Comparison of ENCODE assay signal across 13 mouse cellular contexts in the genomic region with DNA sequence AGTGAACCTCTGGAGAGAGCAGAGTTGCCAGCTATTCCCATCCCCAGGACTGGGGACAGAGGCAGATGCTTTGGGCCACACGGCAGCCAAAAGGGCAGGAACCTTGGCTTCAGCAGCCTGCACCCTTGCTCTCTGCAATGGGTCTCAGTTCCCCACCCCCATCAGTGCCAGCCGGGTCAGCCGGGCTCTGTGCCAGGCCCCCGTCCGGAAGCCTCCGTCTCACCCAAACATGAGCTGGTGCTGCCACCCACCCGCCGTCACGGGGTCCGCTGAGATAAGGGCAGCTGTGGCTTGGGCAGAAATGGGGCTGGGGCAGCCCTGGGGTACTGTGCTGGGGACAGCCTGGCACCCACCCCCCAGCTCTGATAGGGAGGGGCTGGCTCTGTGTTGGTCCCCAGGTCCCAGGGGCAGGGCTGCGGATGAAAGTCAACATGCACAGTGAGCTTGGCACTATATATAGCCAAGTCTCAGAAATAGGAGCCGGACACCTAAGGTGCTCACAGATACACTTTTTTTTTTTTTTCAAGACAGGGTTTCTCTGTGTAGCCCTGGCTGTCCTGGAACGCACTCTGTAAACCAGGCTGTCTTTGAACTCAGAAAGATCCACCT. TPM values are rescaled to one million over a fixed set of nuclear protein-coding genes. Genes with fewer than 3 reads are reported as not detected.
A peak's percentile ranks its signal among the peaks of the same experiment; 100 is the strongest.
DNase-seq lines count a peak whose midpoint lies in the region; ATAC-seq and TF ChIP-seq lines count a peak whose summit lies in the region.
"Had no signal": no experiment of that assay in that cellular context is flagged by ENCODE, and none has a peak within 500 bp of the region (broad histone marks: within the 10 kb centered on the region; RNA-seq: fewer than 3 reads in every experiment).

No protein-coding gene starts in this region.

- TF ChIP-seq CTCF in lung, postnatal 0 days (IDR thresholded peaks at IDR 0.05): no peak

- ATAC-seq in lung, embryonic 16.5 days (ENCODE audit: low read depth): 0 out of 2 replicates have a peak, but pooled peaks have one; percentile 51
- no peak for ATAC-seq in lung, postnatal 0 days

- TF ChIP-seq EP300 in lung, postnatal 0 days (IDR thresholded peaks at IDR 0.05): no peak

- intact Hi-C loops in left cerebral cortex, postnatal 4 days (cut with DNase I): no loop called here

- no peak overlapping the region for H3K27ac ChIP-seq in heart, embryonic 10.5 days
- no peak overlapping the region for H3K27ac ChIP-seq in lung, embryonic 16.5 days (ENCODE audit: low read length)
- no peak overlapping the region for H3K27ac ChIP-seq in lung, postnatal 0 days (ENCODE audit: low read length)
- H3K27ac ChIP-seq: neural tube, embryonic 13.5 days had no signal

- peak; percentile 97 for DNase-seq in heart, adult 11 months
- DNase-seq in heart, embryonic 10.5 days (ENCODE audit: low spot score): no peak
- DNase-seq in lung, postnatal 0 days (ENCODE audit: low spot score): no peak
- DNase-seq in gastrocnemius, postnatal 25 days: peak; percentile 56
- DNase-seq in left cerebral cortex, postnatal 4 days: peak; percentile 63
- DNase-seq in yolk sac, embryonic 10.5 days (ENCODE audit: low spot score): no peak
- DNase-seq: kidney, adult 11 months; lung, adult 18-20 months; midbrain, embryonic 14.5 days had no signal

- H3K9me3 ChIP-seq in heart, embryonic 10.5 days: peaks cover 3% of the 10 kb centered on the region; the same call in 1 of the 2 replicates
- H3K9me3 ChIP-seq in lung, embryonic 16.5 days (ENCODE audit: control insufficient read depth, low read length): no peaks in the 10 kb centered on the region
- H3K9me3 ChIP-seq in lung, postnatal 0 days (ENCODE audit: low read length): no peaks in the 10 kb centered on the region

- H3K4me1 ChIP-seq in heart, embryonic 10.5 days: 0 out of 2 replicates have a peak, but pooled peaks cover 5% of the 10 kb centered on the region
- no peaks in the 10 kb centered on the region for H3K4me1 ChIP-seq in lung, embryonic 16.5 days (replicated peaks; ENCODE audit: control insufficient read depth, insufficient read depth, low read length)
- H3K4me1 ChIP-seq in lung, postnatal 0 days (ENCODE audit: insufficient read depth, low read depth, low read length): no peaks in the 10 kb centered on the region
- H3K4me1 ChIP-seq: neural tube, embryonic 13.5 days had no signal

- no peak overlapping the region for H3K9ac ChIP-seq in lung, embryonic 16.5 days (ENCODE audit: low read length)
- no peak overlapping the region for H3K9ac ChIP-seq in lung, postnatal 0 days (replicated peaks; ENCODE audit: low read depth)
- H3K9ac ChIP-seq: neural tube, embryonic 13.5 days had no signal

- H3K4me2 ChIP-seq in lung, embryonic 16.5 days (ENCODE audit: low read depth, low read length): no peak overlapping the region
- no peak overlapping the region for H3K4me2 ChIP-seq in lung, postnatal 0 days (replicated peaks; ENCODE audit: low read depth, low read length)
- H3K4me2 ChIP-seq: neural tube, embryonic 13.5 days had no signal

- WGBS in heart, embryonic 10.5 days: 70% methylated on average over 13 of the region's 13 CpGs
- 66% methylated on average over 13 of the region's 13 CpGs for WGBS in lung, embryonic 16.5 days
- 50% methylated on average over 13 of the region's 13 CpGs for WGBS in lung, postnatal 0 days

- peaks cover 20% of the 10 kb centered on the region; the same call in 1 of the 2 replicates for H3K27me3 ChIP-seq in heart, embryonic 10.5 days (ENCODE audit: insufficient read depth, poor library complexity, severe bottlenecking)
- H3K27me3 ChIP-seq in lung, embryonic 16.5 days (ENCODE audit: control insufficient read depth, insufficient read depth, low read depth, low read length): no peaks in the 10 kb centered on the region
- H3K27me3 ChIP-seq in lung, postnatal 0 days (replicated peaks; ENCODE audit: insufficient read depth, low read length): no peaks in the 10 kb centered on the region

- no peak overlapping the region for H3K4me3 ChIP-seq in heart, embryonic 10.5 days
- no peak overlapping the region for H3K4me3 ChIP-seq in lung, embryonic 16.5 days (ENCODE audit: low read length)
- H3K4me3 ChIP-seq in lung, postnatal 0 days (ENCODE audit: low read depth, low read length): no peak overlapping the region
- H3K4me3 ChIP-seq: neural tube, embryonic 13.5 days had no signal

- peaks cover 10% of the 10 kb centered on the region for H3K36me3 ChIP-seq in heart, embryonic 10.5 days
- H3K36me3 ChIP-seq in lung, embryonic 16.5 days (ENCODE audit: control insufficient read depth, insufficient read depth, low read length): peaks cover 9% of the 10 kb centered on the region
- H3K36me3 ChIP-seq in lung, postnatal 0 days (ENCODE audit: insufficient read depth, low read length): no peaks in the 10 kb centered on the region

RNA-seq across cellular contexts. Expression of a gene that starts 13.0 kb away (rescaled TPM):
- not detected in 2 replicates for polyA plus RNA-seq in heart, embryonic 10.5 days (2016; fragmentation: Nextera tagmentation; extraction: Ambion mirVana)
- not detected in 2 replicates for polyA plus RNA-seq in lung, embryonic 16.5 days (2015; fragmentation: Nextera tagmentation; extraction: Ambion mirVana)
- polyA plus RNA-seq in lung, postnatal 0 days (2015; fragmentation: Nextera tagmentation; extraction: Ambion mirVana): 0.12 and 0.15 TPM in 2 replicates
- under 1 TPM; 0.67 TPM for total RNA-seq in gastrocnemius, postnatal 25 days (2021)
- total RNA-seq in left cerebral cortex, postnatal 4 days (2021): 10 to 100 TPM; 47.4 to 53.8 TPM

RNA-seq across cellular contexts. Expression of a gene that starts 16.9 kb away (rescaled TPM):
- polyA plus RNA-seq in heart, embryonic 10.5 days (2016; fragmentation: Nextera tagmentation; extraction: Ambion mirVana): 39.8 and 42.5 TPM in 2 replicates
- polyA plus RNA-seq in lung, embryonic 16.5 days (2015; fragmentation: Nextera tagmentation; extraction: Ambion mirVana): 46.2 and 47.8 TPM in 2 replicates
- 17.4 and 22.4 TPM in 2 replicates for polyA plus RNA-seq in lung, postnatal 0 days (2015; fragmentation: Nextera tagmentation; extraction: Ambion mirVana)
- 10 to 100 TPM; 26.7 to 27.2 TPM for total RNA-seq in gastrocnemius, postnatal 25 days (2021)
- 10 to 100 TPM; 44.8 to 51.8 TPM for total RNA-seq in left cerebral cortex, postnatal 4 days (2021)

RNA-seq across cellular contexts. Expression of a gene that starts 25.2 kb away (rescaled TPM):
- 1,251 and 1,319 TPM in 2 replicates for polyA plus RNA-seq in heart, embryonic 10.5 days (2016; fragmentation: Nextera tagmentation; extraction: Ambion mirVana)
- polyA plus RNA-seq in lung, embryonic 16.5 days (2015; fragmentation: Nextera tagmentation; extraction: Ambion mirVana): 1,174 and 1,330 TPM in 2 replicates
- polyA plus RNA-seq in lung, postnatal 0 days (2015; fragmentation: Nextera tagmentation; extraction: Ambion mirVana): 1,234 and 1,299 TPM in 2 replicates
- 100 to 1,000 TPM; 513 to 650 TPM for total RNA-seq in gastrocnemius, postnatal 25 days (2021)
- 100 to 1,000 TPM; 486 to 495 TPM for total RNA-seq in left cerebral cortex, postnatal 4 days (2021)

RNA-seq across cellular contexts. Expression of a gene that starts 25.4 kb away (rescaled TPM):
- 0.11 and 0.16 TPM in 2 replicates for polyA plus RNA-seq in heart, embryonic 10.5 days (2016; fragmentation: Nextera tagmentation; extraction: Ambion mirVana)
- 0.11 and 0.29 TPM in 2 replicates for polyA plus RNA-seq in lung, embryonic 16.5 days (2015; fragmentation: Nextera tagmentation; extraction: Ambion mirVana)
- 0.18 TPM in 1 of 2 replicates, not detected in the other for polyA plus RNA-seq in lung, postnatal 0 days (2015; fragmentation: Nextera tagmentation; extraction: Ambion mirVana)
- not detected for total RNA-seq in gastrocnemius, postnatal 25 days (2021)
- total RNA-seq in left cerebral cortex, postnatal 4 days (2021): 1 to 10 TPM; 1.3 to 1.7 TPM
- total RNA-seq: heart, adult 18-20 months had no signal
- polyA plus RNA-seq: spleen, adult 2 months had no signal

RNA-seq across cellular contexts. Expression of a gene that starts 37.3 kb away (rescaled TPM):
- polyA plus RNA-seq in heart, embryonic 10.5 days (2016; fragmentation: Nextera tagmentation; extraction: Ambion mirVana): 84.4 and 113 TPM in 2 replicates
- polyA plus RNA-seq in lung, embryonic 16.5 days (2015; fragmentation: Nextera tagmentation; extraction: Ambion mirVana): 47.9 and 61.4 TPM in 2 replicates
- polyA plus RNA-seq in lung, postnatal 0 days (2015; fragmentation: Nextera tagmentation; extraction: Ambion mirVana): 40.5 and 45.9 TPM in 2 replicates
- total RNA-seq in gastrocnemius, postnatal 25 days (2021): 10 to 100 TPM; 27.4 to 33.4 TPM
- 10 to 100 TPM; 85.0 to 95.3 TPM for total RNA-seq in left cerebral cortex, postnatal 4 days (2021)

Comparison
In these comparisons a context has a peak if more than half of its experiments do, and no peak if none do; other contexts are left out.
1. DNase-seq: peak in heart, adult 11 months (single experiment), gastrocnemius, postnatal 25 days (single experiment) and left cerebral cortex, postnatal 4 days (single experiment); none in heart, embryonic 10.5 days (single experiment), lung, postnatal 0 days (single experiment) and yolk sac, embryonic 10.5 days (single experiment).